Mouse (Mus musculus): ENCODE measurements around the gene Man1c1.

DNA sequence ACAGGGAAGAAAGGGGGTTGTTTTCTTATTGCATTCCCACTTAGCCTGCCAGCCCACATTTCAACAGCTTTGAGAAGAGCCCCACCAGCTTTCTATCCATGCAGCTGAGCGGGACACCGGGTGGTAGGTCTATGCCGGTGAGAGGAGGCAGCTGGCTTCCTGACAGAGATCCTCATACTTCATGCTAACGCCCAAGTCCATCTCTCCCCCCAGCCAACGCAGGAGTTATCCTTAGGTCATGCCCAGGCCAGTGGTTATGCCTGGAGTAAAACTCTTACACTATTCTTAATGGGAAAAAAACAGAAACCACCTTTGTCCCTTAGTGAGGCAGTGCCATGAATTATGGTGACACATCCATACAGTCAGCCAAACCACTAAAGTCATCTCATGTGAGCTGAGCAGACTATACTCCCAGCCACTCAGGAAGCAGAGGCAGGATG is 66.0 kb downstream of the Man1c1 start:
- TF ChIP-seq EP300 (IDR thresholded peaks at IDR 0.05; ENCODE audit: low read depth) (no peak), CTCF (IDR thresholded peaks at IDR 0.05; ENCODE audit: low read depth) (no peak)
